Mouse (Mus musculus): ENCODE data around the gene Epm2aip1.
A peak's percentile ranks its signal among the peaks of the same experiment; 100 is the strongest.

Epm2aip1 gene

DNA sequence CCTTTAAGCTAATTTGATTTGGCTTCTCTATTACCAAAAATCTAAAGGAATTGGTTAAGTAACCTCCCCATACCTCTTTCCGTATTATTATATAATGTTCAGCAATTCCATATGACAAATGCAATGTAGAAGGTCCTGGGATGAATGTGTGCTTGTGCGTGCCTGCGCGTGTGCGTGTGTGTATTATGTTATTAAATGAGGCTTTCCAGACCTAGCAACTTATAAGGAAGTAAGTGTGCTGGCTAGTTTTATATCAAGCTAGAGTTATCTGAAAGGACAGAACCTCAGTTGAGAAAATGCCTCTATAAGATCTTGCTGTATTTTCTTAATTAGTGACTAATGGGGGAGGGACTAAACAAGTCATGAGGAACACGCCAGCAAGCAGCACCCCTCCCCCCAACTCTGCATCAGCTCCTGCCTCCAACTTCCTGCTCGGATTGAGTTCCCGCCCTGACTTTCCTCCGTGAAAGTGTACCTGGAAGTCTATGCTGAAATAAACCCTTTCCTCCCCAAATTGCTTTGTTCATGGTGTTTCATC, 17.6 kb downstream of the Epm2aip1 start:
- peak; percentile 27 for DNase-seq

- peak; percentile 97 for DNase-seq
Observed at GRCm38 (mm10) chr9:111289832-111290339, 18.2 kb downstream of the Epm2aip1 start.

DNA sequence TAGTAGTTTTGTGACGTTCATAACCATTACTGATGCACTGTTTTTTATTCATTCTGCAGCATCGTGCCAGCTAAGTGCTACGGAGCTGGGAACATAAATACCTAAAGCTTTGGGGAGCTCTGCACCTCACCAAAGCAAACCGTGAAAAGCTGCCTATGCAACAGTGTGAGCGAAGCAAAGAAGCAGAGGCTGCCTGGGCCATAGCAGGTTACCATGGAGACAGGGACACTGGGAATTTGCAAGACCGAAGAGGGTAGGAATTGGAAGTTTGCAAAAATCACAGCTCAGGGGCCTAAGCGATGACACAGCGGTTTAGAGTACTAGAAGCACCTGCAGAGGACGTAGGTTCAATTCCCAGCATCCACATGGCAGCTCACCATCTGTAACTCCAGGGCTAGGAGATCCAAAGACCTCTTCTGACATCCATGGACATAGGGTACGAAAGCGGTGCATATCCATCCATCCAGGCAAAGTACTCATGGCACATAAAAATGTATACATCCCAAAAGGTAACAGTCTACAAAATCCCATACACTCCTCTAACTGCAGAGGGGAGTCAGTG, 18.9 kb downstream of the Epm2aip1 start:
- DNase-seq = no peak

GRCm38 (mm10) chr9:111293234-111293633, 21.5 kb downstream of the Epm2aip1 start:
- no peak for DNase-seq

DNA sequence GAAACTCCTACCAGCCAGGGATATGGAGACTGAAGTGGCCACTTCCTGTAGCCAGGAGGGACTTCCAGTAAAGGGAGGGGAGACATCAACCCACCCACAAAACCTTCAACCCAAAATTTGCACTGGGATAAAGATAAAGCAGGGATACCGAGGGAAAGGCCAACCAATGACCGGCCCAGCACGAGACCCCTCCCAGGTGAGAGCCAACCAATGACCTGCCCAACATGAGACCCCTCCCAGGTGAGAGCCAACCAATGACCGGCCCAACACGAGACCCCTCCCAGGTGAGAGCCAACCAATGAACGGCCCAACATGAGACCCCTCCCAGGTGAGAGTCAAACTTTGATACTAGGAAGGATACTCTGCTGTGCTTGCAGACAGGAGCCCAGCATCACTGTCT, 23.2 kb downstream of the Epm2aip1 start:
- no peak for DNase-seq

GRCm38 (mm10) chr9:111295323-111295722, 23.6 kb downstream of the Epm2aip1 start:
- DNase-seq = no peak

DNA sequence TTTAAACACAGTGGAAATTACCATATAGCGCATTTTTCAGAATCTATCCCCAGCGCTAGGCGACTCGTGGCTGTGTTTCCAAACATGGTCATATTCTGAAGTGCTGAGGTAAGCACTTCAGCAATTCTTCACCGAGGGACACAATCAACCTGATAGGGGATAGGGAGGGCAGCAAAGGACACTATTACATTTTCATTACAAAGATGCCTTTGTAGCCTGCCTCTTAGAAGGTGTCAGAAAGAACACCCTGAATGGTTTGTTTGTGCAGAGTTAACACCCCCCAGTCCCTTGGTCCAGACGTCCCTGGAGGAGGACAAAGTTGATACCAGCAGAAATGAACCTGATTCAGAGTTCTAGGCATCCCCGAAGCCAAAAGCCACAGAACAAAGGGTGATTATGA, 24.7 kb downstream of the Epm2aip1 start:
- DNase-seq = no peak

DNA sequence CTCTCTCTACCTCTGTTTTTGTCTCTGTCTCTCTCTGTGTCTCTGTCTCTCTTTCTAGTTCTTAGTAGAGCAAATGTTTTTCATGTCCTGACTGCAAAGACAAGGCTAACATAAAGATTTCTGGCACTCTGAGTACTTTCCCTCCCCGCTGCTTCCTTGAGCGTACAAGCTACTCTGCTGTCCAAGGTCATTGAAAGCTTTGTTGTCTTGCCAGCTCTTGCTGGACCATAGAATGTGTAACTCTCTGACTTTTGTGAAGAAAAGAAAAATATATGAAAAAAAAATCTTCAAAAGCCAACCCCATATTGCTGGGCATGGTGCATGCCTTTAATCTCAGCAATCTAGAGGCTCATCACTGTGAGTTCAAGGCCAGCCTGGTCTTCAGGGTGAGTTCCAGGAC, 26.9 kb downstream of the Epm2aip1 start:
- DNase-seq = no peak

- no peak for DNase-seq
Observed at GRCm38 (mm10) chr9:111302196-111302831, 30.6 kb downstream of the Epm2aip1 start.

DNA sequence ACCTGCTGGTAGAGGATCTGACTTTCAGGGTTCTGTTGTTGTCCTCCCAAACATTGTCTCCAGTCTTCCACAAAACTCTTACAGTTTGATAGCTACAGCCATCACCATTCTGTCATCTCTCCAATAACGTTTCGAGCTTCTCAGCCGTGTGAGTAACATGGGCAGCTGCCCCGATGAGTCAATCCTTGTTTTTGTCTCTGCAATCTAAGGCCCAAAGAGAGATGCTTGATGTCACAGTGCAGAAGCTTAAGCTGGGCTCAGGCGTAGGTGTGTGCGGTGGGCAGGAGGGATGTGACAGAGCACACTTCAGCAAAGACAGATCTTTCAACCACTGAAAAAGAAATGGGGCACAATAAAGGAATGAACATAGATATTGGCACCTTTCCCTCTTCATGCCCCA, 32.3 kb downstream of the Epm2aip1 start:
- DNase-seq = no peak

- DNase-seq = no peak
Observed at GRCm38 (mm10) chr9:111306142-111306541, 34.4 kb downstream of the Epm2aip1 start.

GRCm38 (mm10) chr9:111311031-111311842, 39.5 kb downstream of the Epm2aip1 start, which contains the start of gene Trank1:
Trank1 (plus strand) TSS chr9:111311739.
- no peak for DNase-seq

DNA sequence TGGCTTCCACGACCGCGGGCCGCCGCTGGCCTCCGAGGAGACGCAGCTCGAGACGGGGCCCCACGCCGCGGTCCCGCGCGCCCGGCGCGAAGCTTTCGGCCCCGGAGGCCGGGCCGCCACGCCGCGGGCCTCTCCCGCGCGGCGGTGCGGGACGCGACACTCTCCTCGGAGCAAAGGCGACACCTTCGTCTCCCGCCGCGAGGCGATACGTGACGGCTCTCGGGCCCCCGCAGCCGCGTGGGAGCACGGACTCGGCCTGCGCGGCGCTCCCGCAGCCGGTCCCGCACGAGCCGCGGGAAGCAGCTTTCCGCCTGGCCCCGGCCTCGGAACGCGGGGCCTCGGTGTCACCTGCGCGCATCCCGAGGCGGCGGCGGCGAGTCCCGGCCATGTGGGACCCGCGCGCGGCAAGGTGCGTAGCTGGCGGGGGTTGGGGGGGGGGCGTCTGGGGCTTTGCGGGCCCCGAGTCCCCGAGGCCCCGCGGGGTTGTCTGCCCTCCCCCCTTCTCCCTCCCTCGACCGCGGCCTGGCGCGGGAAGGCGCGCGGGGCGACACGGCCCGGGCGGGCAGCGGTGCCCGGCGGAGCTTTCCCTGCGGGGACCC, 40.2 kb downstream of the Epm2aip1 start:
- no peak for DNase-seq

DNA sequence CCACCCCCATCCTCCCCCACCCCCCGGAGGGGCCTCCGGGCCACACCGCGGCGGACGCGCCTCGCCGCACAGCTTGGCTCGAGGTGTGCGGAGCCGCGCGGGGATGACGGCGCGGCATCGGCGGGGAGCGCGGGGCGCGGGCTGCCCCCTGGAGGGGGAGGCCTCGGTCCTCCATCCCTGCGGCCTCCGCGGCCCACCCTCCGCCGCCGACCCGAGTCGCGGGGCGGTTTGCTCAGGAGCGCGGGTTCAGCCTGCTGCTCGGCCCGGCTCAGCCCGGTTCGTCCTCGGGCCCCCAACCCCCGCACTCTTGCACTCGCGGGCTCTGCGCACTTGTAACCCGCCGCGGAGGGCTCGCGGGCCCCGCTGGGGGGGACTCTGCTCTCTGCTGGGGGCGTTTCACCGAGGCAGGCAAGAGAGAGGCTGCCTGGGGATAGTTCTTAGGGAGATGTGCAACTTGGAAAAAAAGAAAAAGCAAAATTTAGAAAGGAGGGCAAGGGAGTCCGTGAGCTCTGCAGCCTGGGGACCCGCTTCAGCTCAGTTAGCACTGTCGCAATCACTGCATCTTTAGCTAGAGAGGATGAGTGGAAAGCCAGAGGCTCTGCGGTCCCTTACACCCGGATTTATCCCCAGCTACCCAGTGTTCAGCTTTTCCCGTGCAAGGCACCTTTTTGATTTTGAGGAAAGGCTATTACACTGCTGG, 40.9 kb downstream of the Epm2aip1 start:
- DNase-seq = no peak

- DNase-seq = no peak
Observed at GRCm38 (mm10) chr9:111313299-111313698, 41.6 kb downstream of the Epm2aip1 start.

DNA sequence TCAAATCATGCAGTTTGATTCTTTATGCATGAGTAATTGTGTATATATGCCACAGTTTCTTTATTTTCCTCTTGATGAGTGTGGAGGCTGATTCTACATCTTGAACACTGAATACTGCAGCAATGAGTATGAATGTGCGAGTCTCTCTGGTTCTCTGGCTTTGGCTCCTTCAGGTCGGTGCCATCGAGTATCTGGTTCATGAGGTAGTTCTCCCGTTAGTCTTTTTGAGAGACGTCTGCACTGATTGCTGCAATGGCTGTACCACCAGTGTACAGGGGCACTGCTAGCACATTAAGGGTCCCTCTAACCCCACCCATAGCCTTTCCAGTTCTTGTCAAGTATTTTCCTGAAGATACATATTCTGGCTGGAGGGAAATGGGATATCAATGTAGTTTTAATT, 42.1 kb downstream of the Epm2aip1 start:
- no peak for DNase-seq

GRCm38 (mm10) chr9:111314219-111314618, 42.5 kb downstream of the Epm2aip1 start:
- DNase-seq = peak; percentile 61

DNA sequence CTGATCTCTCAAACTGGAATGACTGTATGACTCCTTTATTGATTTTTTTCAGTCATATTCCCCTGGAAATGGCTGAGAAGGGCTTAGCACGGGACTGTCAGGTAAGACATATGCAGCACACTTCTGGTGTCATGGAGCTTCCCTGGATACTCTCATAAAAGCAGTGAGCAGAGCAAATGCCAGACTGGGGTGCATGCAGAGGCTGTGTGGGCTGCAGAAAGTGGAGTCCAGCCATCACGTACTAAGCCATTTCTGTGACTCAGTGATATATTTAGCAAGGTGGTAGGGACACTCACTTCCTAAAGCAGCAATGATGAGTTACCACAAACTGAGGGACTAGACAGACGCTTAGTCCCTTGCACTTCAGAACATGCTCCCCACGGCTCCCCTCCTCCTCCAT, 49.2 kb downstream of the Epm2aip1 start:
- no peak for DNase-seq

DNA sequence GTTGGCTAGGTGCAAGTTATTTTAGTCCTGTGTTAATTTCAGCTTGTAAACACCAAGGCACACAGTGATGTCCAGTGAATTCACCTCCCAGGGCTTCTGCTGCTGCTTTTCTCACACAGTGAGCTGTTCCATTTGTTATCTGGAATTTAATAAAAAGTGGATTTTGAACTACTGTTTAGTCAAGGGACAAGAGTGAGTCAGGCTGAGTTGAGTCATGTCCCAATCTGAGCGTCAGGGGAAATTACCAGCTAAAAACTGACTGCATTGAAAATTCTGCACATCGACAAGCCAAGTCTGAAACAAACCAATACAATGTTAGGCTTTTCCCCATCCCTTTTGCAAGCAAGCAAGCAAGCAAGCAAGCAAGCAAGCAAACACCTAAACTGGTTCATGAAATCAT, 53.2 kb downstream of the Epm2aip1 start:
- DNase-seq = no peak

Measured in kidney, adult 18-20 months (tissue).